Mouse (Mus musculus): ENCODE measurements around the gene Scgb2b15. TPM values are rescaled to one million over a fixed set of nuclear protein-coding genes. Genes with fewer than 3 reads are reported as not detected.
"Not testable (repeated sequence)": the region's sequence is repeated elsewhere in the genome, so short reads cannot be mapped to it uniquely, and the experiment has no call there.

Scgb2b15 gene
- polyA plus RNA-seq (2015; fragmentation: Nextera tagmentation; extraction: Ambion mirVana): not detected in 2 replicates

DNA sequence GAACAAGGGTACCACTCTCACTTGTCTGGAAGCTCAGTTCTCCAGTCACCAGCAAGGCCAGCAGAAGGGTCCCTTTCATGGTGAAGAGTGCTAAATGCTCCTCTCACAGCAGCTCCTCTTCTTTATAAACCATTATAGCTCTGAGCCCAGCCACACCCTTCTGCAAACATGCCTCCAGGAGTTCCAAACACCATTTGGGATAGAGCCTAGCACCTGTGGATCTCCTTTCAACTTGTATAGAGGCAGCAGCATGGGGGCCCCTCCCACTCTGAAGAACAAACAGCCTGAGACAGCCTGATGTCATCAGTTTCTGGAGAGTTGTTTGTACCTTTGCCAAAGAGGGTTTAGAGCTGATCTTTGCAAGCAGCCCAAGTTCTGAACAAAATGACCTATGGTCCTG lies at the start of gene Scgb2b15:
Scgb2b15 (minus strand) TSS at position 101 of the 400 bp plus-strand sequence.
- not testable (repeated sequence) for ATAC-seq (ENCODE audit: extremely low read depth, insufficient number of reproducible peaks, low FRiP score, low TSS enrichment); H3K4me1 ChIP-seq; H3K27me3 ChIP-seq (replicated peaks); H3K9ac ChIP-seq; H3K36me3 ChIP-seq; H3K4me3 ChIP-seq; H3K27ac ChIP-seq (replicated peaks); H3K4me2 ChIP-seq; H3K9me3 ChIP-seq

DNA sequence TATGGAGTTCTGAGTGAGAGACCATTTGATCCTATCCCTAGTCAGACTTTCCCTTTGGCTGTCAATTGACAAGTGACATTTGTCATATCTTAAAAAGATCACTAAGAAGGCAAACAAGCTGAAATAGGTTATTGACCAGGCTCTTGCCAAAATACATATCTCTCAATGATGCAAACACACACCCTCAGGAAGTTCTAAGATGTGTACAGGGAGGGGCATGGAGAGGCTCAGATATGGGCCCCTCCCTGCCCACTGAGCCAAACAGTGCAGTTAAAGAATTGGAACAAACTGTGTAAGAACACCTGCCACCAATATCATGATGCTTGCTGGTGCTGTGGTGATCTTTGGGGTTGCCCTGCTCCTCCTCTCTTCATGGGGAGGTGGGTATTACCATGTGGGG lies 6.8 kb upstream of the Scgb2b15 start, which contains the start of gene Scgb1b15:
Scgb1b15 (plus strand) TSS at position 301 of the 400 bp plus-strand sequence.
- not testable (repeated sequence) for H3K9me3 ChIP-seq; H3K27me3 ChIP-seq (replicated peaks); H3K36me3 ChIP-seq; H3K9ac ChIP-seq; H3K27ac ChIP-seq (replicated peaks); H3K4me2 ChIP-seq; ATAC-seq (ENCODE audit: extremely low read depth, insufficient number of reproducible peaks, low FRiP score, low TSS enrichment); H3K4me3 ChIP-seq; H3K4me1 ChIP-seq

Other genes starting within 250 kb of the Scgb2b15 start
- gene Scgb1b15, start 6.9 kb upstream of the Scgb2b15 start, polyA plus RNA-seq (2015; fragmentation: Nextera tagmentation; extraction: Ambion mirVana): not detected in 2 replicates
- gene Scgb2b17, start 226.9 kb upstream of the Scgb2b15 start, polyA plus RNA-seq (2015; fragmentation: Nextera tagmentation; extraction: Ambion mirVana): not detected in 2 replicates
- not detected in 2 replicates for gene Scgb1b17, start 233.8 kb upstream of the Scgb2b15 start, polyA plus RNA-seq (2015; fragmentation: Nextera tagmentation; extraction: Ambion mirVana)

Data from heart, embryonic 13.5 days (tissue).